ENCODE assay signal across 20 mouse cellular contexts in the genomic region with DNA sequence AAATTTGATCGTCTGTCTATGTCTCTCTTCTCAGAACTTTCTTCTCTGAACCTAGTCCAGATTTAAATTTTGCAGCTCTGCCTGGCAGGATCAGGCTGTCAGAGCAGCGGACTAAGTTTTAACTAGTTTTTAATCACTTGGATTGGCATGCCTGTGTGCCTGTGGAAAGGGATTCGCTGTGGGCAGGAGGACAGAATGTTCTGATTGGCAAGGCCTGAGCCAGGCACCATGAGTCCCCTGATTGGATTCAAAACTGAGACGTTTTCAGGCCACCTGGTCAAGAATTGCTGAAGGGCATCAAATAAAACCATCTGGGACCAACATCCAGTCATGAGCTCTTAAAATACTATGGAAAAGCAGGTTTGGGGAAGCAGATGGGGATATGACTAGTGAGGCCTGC. TPM values are rescaled to one million over a fixed set of nuclear protein-coding genes. Genes with fewer than 3 reads are reported as not detected.
DNase-seq lines count a peak whose midpoint lies in the region; TF ChIP-seq lines count a peak whose summit lies in the region.
"Had no signal": no experiment of that assay in that cellular context is flagged by ENCODE, and none has a peak within 500 bp of the region (broad histone marks: within the 10 kb centered on the region; RNA-seq: fewer than 3 reads in every experiment).

No protein-coding gene starts in this region.

- DNase-seq in cerebellum, adult 18-20 months = peak; percentile 22 to 24
- DNase-seq in cerebellum, postnatal 4 days (ENCODE audit: low spot score in 2 of 2) = no peak
- peak; percentile 36 for DNase-seq in gastrocnemius, adult 2 months
- DNase-seq in gastrocnemius, postnatal 36 days = no peak
- DNase-seq in kidney, adult 11 months = peak; percentile 34
- no peak for DNase-seq in kidney, adult 18-20 months
- peak; percentile 49 for DNase-seq in brain, adult 2 months (ENCODE audit: low read depth, low spot score)
- DNase-seq: adrenal gland, postnatal 10 days; cerebellum, adult 9-11 months; forebrain, postnatal 0 days; gastrocnemius, postnatal 25 days; heart, adult 18-20 months; heart, postnatal 10 days had no signal

- no peak overlapping the region for H3K4me3 ChIP-seq in gastrocnemius, adult 2 months
- H3K4me3 ChIP-seq: embryonic facial prominence, embryonic 10.5 days; forebrain, embryonic 13.5 days; heart, embryonic 10.5 days had no signal

- TF ChIP-seq CTCF in gastrocnemius, adult 2 months (IDR thresholded peaks at IDR 0.05) = no peak

- H3K27ac ChIP-seq in gastrocnemius, adult 2 months = peak overlapping the region; percentile 40; the same call in 1 of the 2 replicates
- H3K27ac ChIP-seq: embryonic facial prominence, embryonic 10.5 days; forebrain, embryonic 13.5 days; heart, embryonic 10.5 days had no signal

- intact Hi-C loops in gastrocnemius, adult 2 months (cut with DNase I) = no loop called here
- intact Hi-C loops in gastrocnemius, postnatal 36 days (cut with DNase I) = no loop called here

RNA-seq across cellular contexts. Expression of a gene that starts 8.5 kb away (rescaled TPM):
- total RNA-seq in gastrocnemius, adult 2 months (2021) = 10 to 100 TPM; 62.5 to 70.7 TPM
- 10 to 100 TPM; 59.0 to 63.0 TPM for total RNA-seq in gastrocnemius, postnatal 36 days (2021)

RNA-seq across cellular contexts. Expression of a gene that starts 8.8 kb away (rescaled TPM):
- not detected for total RNA-seq in gastrocnemius, adult 2 months (2021)
- total RNA-seq in gastrocnemius, postnatal 36 days (2021) = not detected
- total RNA-seq: adrenal gland, postnatal 10 days; adrenal gland, postnatal 4 days; gastrocnemius, adult 18-20 months; gastrocnemius, postnatal 25 days; heart, adult 18-20 months; heart, postnatal 10 days; hematopoietic stem cell, adult 5-6 weeks; MEL had no signal

RNA-seq across cellular contexts. Expression of a gene that starts 12.5 kb away (rescaled TPM):
- total RNA-seq in gastrocnemius, adult 2 months (2021) = not detected
- total RNA-seq in gastrocnemius, postnatal 36 days (2021) = not detected
- total RNA-seq: adrenal gland, postnatal 10 days; adrenal gland, postnatal 4 days; forebrain, postnatal 0 days; gastrocnemius, adult 18-20 months; gastrocnemius, postnatal 25 days; heart, adult 18-20 months; heart, postnatal 10 days; hematopoietic stem cell, adult 5-6 weeks; MEL had no signal

Comparison
In these comparisons a context has a peak if more than half of its experiments do, and no peak if none do; other contexts are left out.
1. DNase-seq: peak in cerebellum, adult 18-20 months (2 of 2), gastrocnemius, adult 2 months (single experiment), kidney, adult 11 months (single experiment) and brain, adult 2 months (single experiment); none in cerebellum, postnatal 4 days (0 of 2), gastrocnemius, postnatal 36 days (0 of 2) and kidney, adult 18-20 months (single experiment).